Mouse (Mus musculus) cerebellum, postnatal 14 days (tissue): ENCODE results near the gene Ntn1.

ENCODE experiments used
- DNase-seq, 2 experiments: peaks; one replicate each; pipeline ENCODE4 v3.0.0; 2021; ENCODE audit warnings: mixed read lengths in 2 of 2

The Ntn1 gene

DNA sequence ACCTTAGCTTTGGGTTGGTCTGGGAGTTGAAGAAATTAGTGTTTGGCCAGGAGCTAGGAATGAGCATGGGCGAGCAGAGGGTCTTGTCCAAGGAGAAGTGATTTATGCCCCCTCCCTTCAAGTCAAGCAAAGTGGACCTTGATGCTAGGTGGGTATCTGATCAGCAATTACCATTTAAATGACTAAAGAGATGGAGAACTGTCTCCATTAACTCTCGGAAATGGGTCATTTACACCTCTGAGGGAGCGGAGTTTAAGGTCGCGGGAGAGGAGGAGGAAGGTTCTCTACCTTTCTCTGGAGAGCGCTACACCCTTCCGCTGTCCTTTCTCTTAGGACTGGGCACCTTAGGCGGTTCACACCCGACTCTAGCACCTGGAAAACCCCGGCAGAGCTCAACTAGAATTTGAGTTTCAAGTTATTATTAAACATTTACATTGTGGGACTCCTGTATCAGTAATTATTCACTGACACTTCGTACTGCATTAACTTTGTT, at the start of gene Ntn1:
Gene Ntn1 (minus strand): TSS at position 97 of the 493 bp plus-strand sequence.
- no peak for DNase-seq

DNA sequence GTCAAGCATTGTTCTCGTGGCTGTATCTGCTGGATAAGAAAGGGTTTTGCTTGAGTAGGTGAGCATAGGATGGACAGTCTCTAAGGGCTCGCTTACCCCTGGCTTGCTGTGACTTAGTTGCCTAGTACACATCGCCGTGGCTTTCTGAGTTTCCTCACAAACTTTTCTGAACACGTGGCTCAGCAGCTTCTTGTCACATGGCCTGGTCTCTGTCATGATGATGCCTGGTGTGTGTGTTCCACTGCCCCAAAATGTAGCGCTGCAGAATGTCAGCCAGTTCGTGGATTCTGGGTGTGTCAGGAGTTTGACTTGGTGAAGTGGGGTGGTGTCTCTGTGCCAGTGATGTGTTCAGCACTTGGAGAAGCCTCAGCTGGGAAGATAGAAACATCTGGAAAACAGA, 47.7 kb upstream of the Ntn1 start:
- DNase-seq, result no peak

DNA sequence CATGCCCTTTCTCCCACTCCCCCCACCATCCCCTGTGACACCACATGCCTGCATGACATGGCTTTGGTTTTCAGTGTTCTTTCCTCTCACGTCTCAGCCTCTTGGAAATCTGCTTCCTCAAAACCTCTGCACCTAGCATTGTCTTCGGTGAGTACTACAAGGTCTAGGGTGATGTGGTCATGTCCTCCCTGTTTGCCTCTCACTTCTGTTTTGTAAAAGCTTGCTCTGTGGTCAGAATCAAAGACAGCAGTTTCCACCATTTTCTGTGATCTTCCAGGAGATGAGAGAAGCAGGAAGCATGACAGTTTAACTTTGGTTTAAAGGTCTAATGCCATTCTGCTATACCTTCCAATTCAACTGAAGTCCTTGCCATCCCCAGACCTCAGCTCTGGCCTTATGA, 46.6 kb upstream of the Ntn1 start:
- DNase-seq, result no peak

DNA sequence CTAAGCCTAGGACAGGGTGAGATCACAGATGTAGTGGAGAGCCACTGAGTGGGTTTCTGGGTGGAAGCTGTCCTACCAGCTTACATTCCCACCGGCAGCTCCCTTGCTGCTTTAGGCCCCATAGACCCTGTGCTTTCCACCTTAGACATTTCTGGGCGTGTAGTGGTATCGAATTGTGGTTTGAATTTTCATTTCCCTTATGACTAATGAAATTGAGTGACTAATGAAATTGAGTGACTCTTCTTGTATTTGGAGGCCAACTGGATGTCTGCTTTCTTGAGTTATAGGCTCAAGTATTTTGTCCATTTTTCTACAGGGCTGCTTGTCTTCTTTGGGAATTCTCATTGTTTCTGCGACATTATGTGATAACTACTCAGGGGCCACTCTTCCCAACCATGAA, 45.9 kb upstream of the Ntn1 start:
- DNase-seq, result no peak

DNA sequence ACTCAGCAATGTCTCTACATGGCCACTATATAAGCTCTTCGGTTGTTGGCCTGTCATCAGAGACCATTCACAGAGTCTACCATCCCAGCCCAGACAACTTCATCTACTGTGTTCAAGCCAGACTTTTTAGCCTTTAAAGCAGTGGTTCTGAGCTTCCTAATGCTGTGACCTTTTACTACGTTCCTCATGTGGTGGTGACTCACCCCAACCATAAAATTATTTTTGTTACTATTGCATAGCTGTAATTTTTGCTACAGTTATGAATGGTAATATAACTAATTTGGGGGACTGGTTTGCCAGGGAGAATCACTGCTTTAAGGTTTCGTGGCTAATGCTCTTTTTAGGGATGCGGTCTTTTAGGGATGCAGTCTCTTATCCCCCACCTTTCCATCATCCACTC, 45.3 kb upstream of the Ntn1 start:
- no peak for DNase-seq

DNA sequence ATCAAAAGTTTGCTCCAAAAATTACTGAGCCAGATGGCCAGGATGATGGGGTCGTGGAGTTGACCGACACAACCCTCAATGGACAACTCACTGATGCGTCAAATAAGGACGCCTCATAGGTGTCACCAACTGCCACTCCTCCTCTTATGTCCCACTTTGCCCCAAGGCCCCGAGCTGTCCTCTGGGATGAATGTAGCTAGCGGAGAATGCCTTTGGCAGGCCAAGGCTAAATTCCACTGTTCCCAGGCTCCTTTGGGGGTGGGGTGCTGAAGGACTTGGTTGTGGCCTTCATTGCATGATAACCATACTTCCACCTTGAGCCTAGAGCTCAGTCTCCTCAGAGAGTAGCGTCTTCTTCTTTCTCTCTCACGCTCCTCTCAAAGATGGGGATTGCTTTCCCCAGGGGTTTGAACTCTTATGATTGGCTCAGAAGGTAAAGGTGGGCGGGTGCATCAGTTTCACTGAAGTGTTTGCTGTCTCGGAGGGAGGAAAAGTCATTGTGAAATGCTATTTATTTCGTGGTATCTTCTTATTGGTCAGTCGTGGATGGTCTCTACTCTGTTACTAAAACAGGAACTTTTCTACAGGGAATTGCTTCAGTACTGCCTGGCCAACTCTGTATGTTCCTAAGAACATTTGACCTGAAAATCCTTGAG, 42.5 kb upstream of the Ntn1 start:
- no peak for DNase-seq

DNA sequence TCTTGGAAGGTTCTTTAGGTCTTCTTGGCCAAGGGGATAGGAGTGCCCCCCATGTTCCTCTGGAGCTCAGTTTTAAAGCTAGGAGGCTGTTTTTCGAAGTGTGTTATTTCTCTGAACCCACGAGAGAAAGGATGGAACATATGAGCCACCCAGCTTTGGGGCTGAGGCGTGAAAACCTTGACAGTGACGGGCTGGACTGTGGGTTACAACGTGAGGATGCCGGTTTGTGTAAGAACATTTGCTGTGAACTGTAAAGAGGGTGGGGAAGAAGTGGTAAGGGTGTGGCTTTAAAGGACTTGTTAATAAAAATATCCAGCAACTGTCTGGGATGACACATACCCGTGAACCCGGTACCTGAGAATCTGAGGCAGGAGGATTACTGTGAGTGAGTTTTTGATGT, 41.7 kb upstream of the Ntn1 start:
- DNase-seq, result no peak

DNA sequence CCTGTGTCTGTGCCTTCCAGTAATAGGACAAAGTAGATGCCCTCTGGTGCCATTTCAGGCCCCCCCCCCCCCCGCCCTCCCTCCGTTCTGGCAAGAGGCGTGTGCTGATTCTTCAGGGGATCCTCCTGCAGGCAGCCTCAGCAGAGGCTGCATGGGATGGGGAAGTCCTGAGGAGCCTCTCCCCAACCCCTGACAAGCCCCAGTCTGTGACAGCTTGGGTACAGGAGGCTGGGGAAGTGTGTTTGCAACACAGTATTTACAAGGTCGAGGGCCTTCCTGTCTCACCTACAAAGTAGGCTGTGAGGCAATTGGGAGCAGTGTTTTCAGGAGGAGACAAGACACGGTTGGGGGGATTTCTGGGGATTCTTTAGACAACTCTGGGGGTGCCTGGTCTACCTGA, 40.3 kb upstream of the Ntn1 start:
- no peak for DNase-seq

DNA sequence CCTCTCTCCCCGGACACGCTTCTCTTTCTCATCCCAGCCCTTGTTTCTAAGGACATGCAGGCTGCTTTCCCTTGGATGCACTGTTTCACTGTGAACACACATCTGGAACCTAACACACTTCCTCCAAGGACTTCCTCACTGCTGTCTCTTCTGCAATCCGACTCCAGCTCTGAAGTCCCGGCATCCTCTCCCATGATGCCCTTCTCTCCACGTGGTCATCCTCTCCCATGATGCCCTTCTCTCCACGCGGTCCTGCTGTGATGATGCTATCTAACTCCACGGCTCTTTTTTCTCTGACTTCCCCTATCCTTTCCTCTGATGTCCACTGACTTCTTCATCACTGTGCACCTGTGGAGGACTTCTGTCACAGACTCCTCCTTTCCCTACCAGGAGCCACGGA, 39.5 kb upstream of the Ntn1 start:
- DNase-seq, result no peak

DNA sequence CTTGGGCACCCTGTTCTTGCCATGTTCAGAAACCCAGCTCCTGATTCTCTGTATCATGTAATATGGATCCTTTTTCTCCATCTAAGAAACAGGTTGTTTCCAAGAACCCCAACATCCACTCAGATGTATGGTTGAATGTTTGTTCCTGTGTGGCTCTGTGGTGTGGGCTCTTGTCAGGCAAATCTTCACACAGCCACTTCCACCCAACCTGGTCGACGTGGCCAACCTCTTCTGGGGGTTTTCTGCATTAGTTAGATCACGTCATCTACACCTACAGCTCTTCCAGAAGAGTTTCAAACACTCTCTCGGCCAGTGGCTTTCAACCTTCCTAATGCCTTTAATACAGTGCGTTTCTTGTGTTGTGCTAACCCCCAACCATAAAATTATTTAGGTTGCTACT, 35.8 kb upstream of the Ntn1 start:
- DNase-seq, result no peak

DNA sequence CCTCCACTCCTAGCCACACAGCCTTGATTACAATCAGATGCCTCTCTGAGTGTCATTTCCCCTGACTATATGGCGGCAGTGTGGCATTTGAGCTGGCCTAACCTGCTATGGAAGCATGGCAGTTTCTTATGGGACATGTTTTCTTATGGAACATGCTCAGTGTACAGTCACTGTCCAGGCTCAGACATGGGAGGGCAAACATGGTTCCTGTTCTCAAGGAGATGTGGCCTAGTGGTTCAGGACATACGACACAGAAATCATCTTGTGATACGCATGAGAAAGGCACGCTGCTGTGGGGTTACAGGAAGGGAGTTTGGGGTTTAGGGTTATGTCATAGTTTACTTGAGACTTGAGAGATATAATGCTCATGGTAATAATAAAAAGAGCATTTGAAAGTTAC, 35.0 kb upstream of the Ntn1 start:
- DNase-seq, result no peak

DNA sequence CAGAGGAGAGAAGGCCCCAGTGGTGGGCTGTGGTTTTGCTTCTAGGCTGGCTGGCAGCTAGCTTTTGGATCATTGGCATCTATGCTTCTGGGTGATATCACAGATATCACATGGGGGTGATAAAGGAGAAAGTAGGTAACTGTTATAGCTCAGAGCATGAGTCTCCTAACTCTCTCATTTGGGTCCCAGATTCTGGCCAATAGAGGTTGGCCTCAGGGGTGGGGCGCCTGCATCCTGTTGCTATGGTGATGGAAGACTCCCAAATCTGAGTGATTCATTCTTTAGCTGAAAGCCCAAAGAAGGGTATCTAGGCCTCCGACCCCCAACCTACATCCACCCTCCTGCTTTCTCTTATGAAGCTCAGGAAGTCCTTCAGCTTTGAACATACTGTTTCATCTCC, 34.1 kb upstream of the Ntn1 start:
- no peak for DNase-seq

DNA sequence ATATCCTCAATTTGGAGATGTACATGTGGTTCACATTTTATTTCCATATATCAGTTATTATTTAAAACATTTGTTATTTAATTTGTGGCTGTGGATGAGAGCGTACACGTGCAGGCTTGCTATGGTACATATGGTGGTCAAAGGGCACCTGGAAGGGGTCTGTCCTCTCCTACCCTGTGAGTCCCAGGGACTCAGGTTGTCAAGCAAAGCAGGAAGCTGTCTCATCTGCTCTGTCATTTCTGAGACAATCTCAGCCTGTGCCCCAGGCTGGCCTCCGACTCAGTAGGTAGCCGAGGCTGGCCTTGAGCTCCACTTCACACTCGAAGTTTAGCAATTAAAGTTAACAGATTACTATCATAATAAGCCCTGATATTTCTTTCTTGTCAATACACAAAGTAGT, 32.9 kb upstream of the Ntn1 start:
- no peak for DNase-seq

DNA sequence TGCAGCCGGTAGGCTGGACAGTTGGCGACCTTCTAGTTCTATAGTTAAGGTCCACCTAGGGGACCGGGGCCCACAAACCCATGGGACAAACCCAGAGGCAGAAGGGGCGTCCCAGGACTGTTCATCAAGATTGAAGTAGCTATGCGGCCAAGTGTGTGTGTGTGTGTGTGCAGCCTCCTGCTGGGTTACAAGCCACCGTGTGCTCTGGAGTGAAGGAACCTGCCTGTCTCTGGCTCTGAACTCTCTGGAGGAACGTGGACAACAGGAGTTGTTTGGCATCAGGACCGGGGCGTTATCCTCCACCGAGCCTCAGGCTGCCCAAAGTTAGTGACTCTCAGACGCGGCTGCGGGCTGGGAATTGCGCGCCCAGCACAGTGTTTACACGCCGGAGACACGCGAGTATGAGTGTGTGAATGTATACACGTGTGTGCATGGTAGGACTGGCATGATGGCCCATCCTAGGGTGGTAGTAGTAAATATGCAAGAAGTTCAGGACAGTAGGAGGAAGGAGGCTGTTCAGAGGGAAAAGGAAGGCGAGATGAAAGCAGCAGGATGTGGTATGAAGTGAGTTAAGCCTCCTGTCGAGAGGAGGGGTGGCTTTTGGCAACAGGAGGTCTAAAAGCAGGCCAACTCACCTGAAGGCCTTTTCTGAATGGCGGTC, 31.9 kb upstream of the Ntn1 start:
- DNase-seq, result no peak

DNA sequence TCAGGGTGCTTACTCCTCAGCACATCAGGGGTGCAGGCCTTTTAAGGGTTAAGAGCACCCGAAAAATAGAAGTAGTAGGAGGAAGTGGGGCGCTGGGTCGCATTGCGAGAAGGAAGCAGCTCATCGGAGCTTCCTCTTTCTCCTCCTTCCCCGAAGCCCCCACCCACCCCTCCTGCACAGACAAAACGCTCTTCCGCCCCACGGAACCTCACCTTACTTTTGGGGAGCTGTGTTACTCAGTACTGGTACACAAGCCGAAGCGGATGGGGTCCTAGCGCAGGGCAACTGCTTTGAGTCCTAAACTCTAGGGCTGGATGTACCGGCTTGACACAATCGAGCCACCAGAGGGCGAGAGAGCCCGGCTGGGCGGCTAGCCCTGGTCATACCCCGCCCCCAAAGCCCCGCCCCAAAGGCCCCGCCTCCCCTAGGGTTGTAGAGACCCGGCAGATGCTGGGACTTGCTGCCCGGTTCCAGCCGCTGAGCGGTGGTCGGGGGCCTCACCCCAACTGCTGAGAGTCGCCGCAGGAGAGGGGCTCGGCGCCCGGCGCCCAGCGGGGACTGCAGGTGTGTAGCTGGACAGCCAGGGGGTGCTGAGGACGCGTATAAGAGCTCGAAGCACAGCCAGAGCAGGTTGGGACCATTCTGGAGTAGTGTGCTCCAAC, 31.2 kb upstream of the Ntn1 start, which contains the start of gene Pik3r5:
Gene Pik3r5 (plus strand): TSS at position 423 of the 662 bp plus-strand sequence.
- DNase-seq, result peak; percentile 55 to 76

DNA sequence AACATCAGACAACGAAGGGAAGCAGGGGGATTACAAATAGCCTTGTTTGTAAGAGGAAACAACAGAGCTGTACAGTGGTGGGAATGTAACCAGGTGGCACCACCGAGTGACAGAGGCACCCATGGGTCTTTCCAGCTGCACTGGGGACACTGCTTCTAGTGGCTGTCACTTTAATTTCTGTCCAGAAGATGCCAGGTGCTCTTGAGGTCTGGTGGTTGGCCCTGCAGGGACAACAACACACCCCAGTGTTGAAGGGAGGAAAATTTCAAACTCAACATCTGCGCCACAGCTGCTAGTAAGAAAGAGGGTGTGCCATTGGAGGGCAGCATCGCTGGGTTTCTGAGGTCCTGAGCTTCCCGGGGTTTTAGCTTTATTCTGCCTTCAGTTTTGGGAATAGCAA, 30.0 kb upstream of the Ntn1 start:
- DNase-seq, result no peak

DNA sequence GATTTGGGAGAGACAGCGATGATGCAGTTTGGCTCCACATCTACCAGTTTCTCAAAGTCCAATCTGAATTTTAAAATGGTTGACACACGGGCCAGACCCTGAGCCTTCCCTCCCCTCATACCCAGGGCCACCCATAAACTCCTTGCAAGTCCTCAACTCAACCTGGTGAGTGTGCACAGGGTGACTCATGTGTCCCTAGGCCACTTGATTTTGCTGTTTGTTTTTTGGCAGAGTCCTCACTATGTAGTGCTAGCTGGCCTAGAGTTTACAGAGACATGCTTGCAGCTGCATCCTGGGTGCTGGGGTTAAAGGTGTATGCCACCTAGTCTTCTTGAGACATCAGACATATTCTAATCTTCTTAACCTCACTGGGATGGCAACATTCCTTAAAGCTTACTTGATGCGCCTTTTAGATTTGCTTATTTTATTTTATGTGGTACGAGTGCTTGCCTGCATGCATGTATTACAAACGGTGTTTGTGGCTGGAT, 26.5 kb upstream of the Ntn1 start:
- DNase-seq, result no peak

DNA sequence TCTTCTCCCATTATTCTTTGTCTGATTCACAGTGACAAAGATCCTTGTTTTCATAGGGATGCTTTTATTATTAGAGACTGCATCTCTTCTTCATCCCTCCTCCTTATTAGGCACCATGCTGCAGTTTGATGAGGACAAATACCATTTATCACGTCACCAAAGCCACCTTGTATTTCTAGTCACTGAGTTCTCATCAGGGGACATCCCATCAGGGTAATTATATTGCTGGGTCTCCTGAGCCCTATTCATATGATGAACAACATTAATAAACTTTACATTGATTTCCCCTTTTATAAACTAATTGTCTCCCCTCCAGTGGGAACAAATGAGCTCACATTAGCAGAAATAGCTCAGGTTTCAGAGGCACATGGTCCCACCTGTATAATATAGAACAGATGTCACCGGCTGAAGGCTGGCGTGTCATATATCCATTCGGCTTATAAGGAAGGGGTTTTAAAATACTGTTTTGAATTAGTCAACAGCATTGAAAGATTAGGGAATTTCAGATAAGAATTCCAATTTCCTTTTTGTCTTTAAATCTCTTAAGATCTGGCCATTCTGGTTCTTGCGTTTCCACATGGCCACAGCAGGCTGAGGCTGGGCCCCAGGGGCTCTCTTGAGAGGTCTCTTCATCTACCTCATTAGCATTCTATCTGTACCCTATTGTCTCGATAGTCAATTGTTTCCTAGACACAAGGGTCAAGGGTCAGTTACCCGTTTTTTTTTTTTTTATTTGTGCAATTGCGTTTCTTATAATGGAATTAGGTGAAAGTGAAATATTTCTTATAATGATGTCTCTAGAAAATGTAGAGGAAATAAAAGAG, 25.1 kb upstream of the Ntn1 start:
- DNase-seq, result no peak

DNA sequence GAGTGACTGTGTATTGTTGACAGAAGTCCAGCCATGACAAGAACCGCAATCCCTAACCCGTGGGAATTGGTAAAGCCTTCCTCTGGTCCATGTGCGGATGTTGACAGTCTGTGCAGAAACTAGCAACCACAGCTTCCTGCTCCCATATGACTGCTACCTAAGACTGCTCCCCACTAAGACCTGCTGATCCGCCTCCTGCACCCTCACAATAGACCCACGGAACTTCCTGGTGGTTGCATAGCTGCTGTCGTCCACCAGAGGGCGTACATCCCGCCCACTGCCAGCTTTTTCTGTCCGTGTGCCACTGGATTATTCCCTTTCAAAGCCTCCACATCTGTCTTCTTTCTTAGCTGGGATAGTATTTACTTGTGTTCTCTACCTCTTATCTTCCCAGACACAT, 17.2 kb upstream of the Ntn1 start:
- peak in 1 of 2 experiments; percentile 38 for DNase-seq

DNA sequence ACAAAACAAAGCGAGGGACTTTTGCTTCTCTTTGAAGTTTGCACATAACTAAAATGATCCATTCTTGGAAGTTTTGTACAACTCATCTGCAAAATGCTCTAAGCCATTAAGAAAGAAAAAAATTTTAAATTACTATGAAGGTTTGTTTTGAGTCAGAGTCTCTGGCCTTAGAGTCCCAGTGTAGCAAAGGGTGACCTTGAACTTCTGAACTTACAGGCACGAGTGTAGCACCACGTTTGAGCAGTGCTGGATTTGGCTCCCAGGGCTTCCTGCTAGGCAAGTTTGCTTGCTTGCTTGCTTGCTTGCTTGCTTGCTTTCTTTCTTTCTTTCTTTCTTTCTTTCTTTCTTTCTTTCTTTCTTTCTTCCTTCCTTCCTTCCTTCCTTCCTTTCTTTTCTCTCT, 16.4 kb upstream of the Ntn1 start:
- no peak for DNase-seq

DNA sequence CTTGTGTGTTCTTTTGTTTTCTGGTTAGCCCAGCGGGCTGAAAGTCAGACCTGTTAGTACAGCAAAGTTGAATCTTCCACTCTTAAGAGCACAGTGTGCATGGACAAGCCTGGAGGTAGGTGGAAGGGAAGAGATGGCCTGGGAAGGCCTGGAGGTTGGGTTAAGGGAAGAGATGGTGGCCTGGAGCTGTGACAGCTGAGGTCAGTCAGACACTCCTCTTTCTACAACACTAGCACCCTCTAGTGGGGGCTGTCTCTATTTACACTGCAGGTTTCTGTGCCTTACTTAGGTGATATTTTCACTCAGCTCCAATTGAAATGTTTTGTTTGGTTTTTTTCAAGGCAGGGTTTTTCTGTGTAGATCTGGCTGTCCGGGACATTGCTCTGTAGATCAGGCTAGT, 7.5 kb upstream of the Ntn1 start:
- peak; percentile 91 to 93 for DNase-seq

DNA sequence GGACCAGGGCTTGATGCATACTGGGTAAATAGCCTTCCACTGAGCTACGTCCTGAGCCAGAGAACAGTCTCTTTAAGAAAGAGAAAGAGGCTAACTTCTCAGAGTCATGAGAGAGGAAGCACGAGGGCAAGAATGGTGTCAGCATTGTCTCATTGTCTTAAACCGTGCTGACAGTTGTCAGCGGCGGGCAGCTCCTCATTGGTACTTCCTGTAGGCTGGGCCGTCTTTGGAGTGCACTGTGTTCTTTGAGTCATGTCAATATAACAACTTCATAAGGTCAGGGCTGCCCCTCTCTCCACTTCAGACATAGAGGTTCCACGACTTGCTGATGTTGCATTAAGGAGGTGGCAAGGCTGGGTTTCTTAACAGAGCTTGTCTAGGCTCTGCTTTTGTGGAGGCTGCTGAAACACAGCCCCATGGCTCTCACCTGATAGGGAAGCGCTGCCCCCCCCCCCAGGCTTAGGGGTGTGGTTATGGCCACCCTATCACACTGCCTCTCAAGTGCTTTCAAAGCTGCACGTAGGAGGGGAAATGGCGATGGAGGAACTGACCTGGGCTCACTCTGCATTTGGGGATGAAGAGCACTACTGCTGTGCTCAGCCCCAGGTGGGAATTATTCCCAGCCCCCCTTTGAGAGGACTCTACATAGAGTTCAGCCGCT, 6.8 kb upstream of the Ntn1 start:
- DNase-seq, result no peak

DNA sequence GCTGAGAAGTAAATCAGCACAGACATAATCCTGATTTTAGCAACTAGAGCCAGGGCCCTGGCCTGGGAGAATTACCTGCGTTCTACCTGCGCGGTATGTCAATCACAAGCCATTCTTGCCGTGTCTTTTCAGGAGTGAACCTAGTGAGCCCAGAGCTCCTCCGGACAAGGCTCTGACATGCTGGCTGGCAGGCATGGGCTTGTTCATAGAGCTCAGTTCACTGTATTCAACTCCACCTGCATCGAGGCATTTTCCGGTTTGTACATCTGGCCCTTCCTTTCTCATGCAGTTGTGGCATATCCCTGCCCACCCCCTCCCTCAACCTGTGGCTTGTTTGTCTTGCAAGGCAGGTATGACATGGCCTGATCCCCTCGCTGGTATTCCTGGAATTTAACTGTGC, 5.0 kb upstream of the Ntn1 start:
- DNase-seq, result no peak
